Mouse (Mus musculus) stomach, postnatal 0 days (tissue): ENCODE results near the gene Gnb1l.

ENCODE experiments used
- CTCF ChIP-seq: IDR thresholded peaks from 2 replicates; pipeline ENCODE4 v1.5.1; 2016; ENCODE audit warnings: antibody characterized with exemption, low read depth, mild to moderate bottlenecking, moderate library complexity
- EP300 ChIP-seq: optimal IDR thresholded peaks from 2 replicates; pipeline ENCODE3; 2016; ENCODE audit warnings: antibody characterized with exemption

- TF ChIP-seq CTCF: no peak
- no peak for TF ChIP-seq EP300
Measured at GRCm38 (mm10) chr16:18498996-18499395, 483 bp downstream of the Gnb1l start.
